Mouse (Mus musculus) ES-E14 (cell line): ENCODE results near the gene Batf.

Experiments
- CHD2 ChIP-seq: IDR thresholded peaks from 2 replicates; pipeline ENCODE4 v1.6.1; 2014; ENCODE audit warnings: mild to moderate bottlenecking, low read depth, low read length, inconsistent platforms
- HCFC1 ChIP-seq: IDR thresholded peaks from 2 replicates; pipeline ENCODE4 v1.6.1; 2012; ENCODE audit warnings: low read length, inconsistent platforms, borderline replicate concordance; ENCODE audit not compliant: insufficient read depth
- MAFK ChIP-seq: IDR thresholded peaks from 2 replicates; pipeline ENCODE4 v1.6.1; 2014; ENCODE audit warnings: mild to moderate bottlenecking, low read depth, low read length, inconsistent platforms; ENCODE audit not compliant: insufficient read depth
- ZC3H11A ChIP-seq: IDR thresholded peaks from 2 replicates; pipeline ENCODE4 v1.6.1; 2012; ENCODE audit warnings: low read depth, mild to moderate bottlenecking, inconsistent platforms, low read length, borderline replicate concordance
- ZNF384 ChIP-seq: IDR thresholded peaks from 2 replicates; pipeline ENCODE4 v1.6.1; 2012; ENCODE audit warnings: low read depth, low read length, inconsistent platforms

DNA sequence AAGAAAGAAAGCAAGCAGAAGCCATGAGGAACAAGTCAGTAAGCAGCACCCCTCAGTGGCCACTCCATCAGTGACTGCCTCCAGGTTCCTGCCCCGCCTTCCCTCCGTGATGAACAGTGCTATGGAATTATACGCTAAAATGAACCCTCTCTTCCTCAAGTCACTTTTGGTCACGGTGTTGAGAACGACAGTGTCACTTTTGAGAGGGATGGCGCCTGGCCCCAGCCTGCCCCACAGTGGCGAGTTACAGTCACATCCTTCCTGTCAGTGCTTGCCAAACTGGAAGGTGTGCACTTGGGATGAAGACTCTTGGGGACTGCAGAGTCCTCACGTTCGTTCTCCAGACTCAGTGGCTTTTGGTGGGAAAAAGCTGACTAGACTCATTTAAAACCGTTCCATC is 39.1 kb upstream of the Batf start:
- TF ChIP-seq HCFC1 (no peak), CHD2 (no peak), ZNF384 (no peak), MAFK (no peak), ZC3H11A (peak; percentile 13; the same call in 1 of the 2 replicates)
